In genomic region chr5:119005825-119006471, GRCm38 (mm10) we compare ENCODE assay signal across 7 mouse cellular contexts.
DNase-seq lines count a peak whose midpoint lies in the region; ATAC-seq and TF ChIP-seq lines count a peak whose summit lies in the region.

No protein-coding gene starts in this region.

- H3K27me3 ChIP-seq in embryonic facial prominence, embryonic 14.5 days (replicated peaks; ENCODE audit: control insufficient read depth, insufficient read depth, low read length): peaks cover 9% of the 10 kb centered on the region; the same call in 1 of the 2 replicates
- no peaks in the 10 kb centered on the region; the same call in 1 of the 2 replicates for H3K27me3 ChIP-seq in intestine, embryonic 14.5 days (replicated peaks; ENCODE audit: control insufficient read depth, insufficient read depth, low read length)
- no peaks in the 10 kb centered on the region for H3K27me3 ChIP-seq in neural tube, embryonic 14.5 days (ENCODE audit: control insufficient read depth, insufficient read depth, low read length)

- under 1% methylated on average over 25 of the region's 34 CpGs for WGBS in embryonic facial prominence, embryonic 14.5 days
- WGBS in intestine, embryonic 14.5 days: 4% methylated on average over 34 of the region's 34 CpGs
- under 1% methylated on average over 34 of the region's 34 CpGs for WGBS in neural tube, embryonic 14.5 days

- H3K27ac ChIP-seq in left cerebral cortex, adult 2 months: no peak overlapping the region
- no peak overlapping the region for H3K27ac ChIP-seq in embryonic facial prominence, embryonic 14.5 days (replicated peaks; ENCODE audit: low read depth, low read length)
- H3K27ac ChIP-seq in intestine, embryonic 14.5 days (ENCODE audit: low read depth): no peak overlapping the region
- no peak overlapping the region for H3K27ac ChIP-seq in neural tube, embryonic 14.5 days (ENCODE audit: low read depth, low read length)

- peak; percentile 76 for ATAC-seq in embryonic facial prominence, embryonic 14.5 days (ENCODE audit: low read depth)
- ATAC-seq in intestine, embryonic 14.5 days (replicated peaks; ENCODE audit: low FRiP score, low TSS enrichment, low read depth): peak; percentile 62; the same call in 1 of the 2 replicates
- ATAC-seq in neural tube, embryonic 14.5 days (ENCODE audit: low read depth): peak; percentile 51; the same call in 1 of the 2 replicates

- intact Hi-C loops in left cerebral cortex, adult 2 months (cut with DNase I): no loop called here
- intact Hi-C loops in left cerebral cortex, postnatal 36 days (cut with DNase I): no loop called here

- peak overlapping the region; percentile 14; the same call in 1 of the 2 replicates for H3K4me3 ChIP-seq in left cerebral cortex, adult 2 months
- peak overlapping the region; percentile 35 for H3K4me3 ChIP-seq in embryonic facial prominence, embryonic 14.5 days (ENCODE audit: low read depth, low read length)
- peak overlapping the region; percentile 28 for H3K4me3 ChIP-seq in intestine, embryonic 14.5 days (ENCODE audit: low read depth, low read length)
- H3K4me3 ChIP-seq in neural tube, embryonic 14.5 days (ENCODE audit: low read depth, low read length): peak overlapping the region; percentile 30

- peak overlapping the region; percentile 79 for H3K4me2 ChIP-seq in embryonic facial prominence, embryonic 14.5 days (ENCODE audit: low read depth, low read length)
- peak overlapping the region; percentile 70 for H3K4me2 ChIP-seq in intestine, embryonic 14.5 days (ENCODE audit: low read length)
- H3K4me2 ChIP-seq in neural tube, embryonic 14.5 days (ENCODE audit: low read depth, low read length): peak overlapping the region; percentile 83

- no peaks in the 10 kb centered on the region for H3K36me3 ChIP-seq in embryonic facial prominence, embryonic 14.5 days (ENCODE audit: control insufficient read depth, insufficient read depth, low read length)
- H3K36me3 ChIP-seq in intestine, embryonic 14.5 days (ENCODE audit: control insufficient read depth, insufficient read depth, low read length): no peaks in the 10 kb centered on the region
- no peaks in the 10 kb centered on the region for H3K36me3 ChIP-seq in neural tube, embryonic 14.5 days (ENCODE audit: control insufficient read depth, insufficient read depth, low read length)

- TF ChIP-seq CTCF in left cerebral cortex, adult 2 months (IDR thresholded peaks at IDR 0.05): no peak

- peaks cover 10% of the 10 kb centered on the region; the same call in 1 of the 2 replicates for H3K4me1 ChIP-seq in embryonic facial prominence, embryonic 14.5 days (ENCODE audit: control insufficient read depth, insufficient read depth, low read length)
- H3K4me1 ChIP-seq in intestine, embryonic 14.5 days (replicated peaks; ENCODE audit: control insufficient read depth, insufficient read depth, low read length): peaks cover 7% of the 10 kb centered on the region; the same call in 1 of the 2 replicates
- peaks cover 10% of the 10 kb centered on the region; the same call in 1 of the 2 replicates for H3K4me1 ChIP-seq in neural tube, embryonic 14.5 days (ENCODE audit: control insufficient read depth, insufficient read depth, low read length)

- H3K9me3 ChIP-seq in embryonic facial prominence, embryonic 14.5 days (ENCODE audit: control insufficient read depth, low read length): no peaks in the 10 kb centered on the region
- no peaks in the 10 kb centered on the region for H3K9me3 ChIP-seq in intestine, embryonic 14.5 days (ENCODE audit: control insufficient read depth, low read length)
- no peaks in the 10 kb centered on the region for H3K9me3 ChIP-seq in neural tube, embryonic 14.5 days (ENCODE audit: control insufficient read depth, low read length)

- peak overlapping the region; percentile 64 for H3K9ac ChIP-seq in embryonic facial prominence, embryonic 14.5 days (ENCODE audit: low read depth, low read length)
- peak overlapping the region; percentile 44 for H3K9ac ChIP-seq in intestine, embryonic 14.5 days (ENCODE audit: low read length)
- H3K9ac ChIP-seq in neural tube, embryonic 14.5 days (replicated peaks; ENCODE audit: low read depth, low read length): peak overlapping the region; percentile 51

- DNase-seq in left cerebral cortex, adult 2 months (ENCODE audit: extremely low spot score in 1 of 2, low spot score in 2 of 2): no peak
- DNase-seq in left cerebral cortex, postnatal 36 days (ENCODE audit: low spot score in 2 of 2): no peak
- DNase-seq in embryonic facial prominence, embryonic 14.5 days (ENCODE audit: low spot score): peak; percentile 81
- DNase-seq in intestine, embryonic 14.5 days (ENCODE audit: low spot score): no peak
- DNase-seq in ovary, postnatal 10 days (ENCODE audit: low spot score): no peak
- no peak for DNase-seq in spleen, postnatal 14 days (ENCODE audit: low spot score in 2 of 2)
